Mouse (Mus musculus) G1E (cell line): ENCODE measurements around the gene C8b. TPM values are rescaled to one million over a fixed set of nuclear protein-coding genes. Genes with fewer than 3 reads are reported as not detected.

Source experiments
- ATAC-seq: 2 replicates; pipeline ENCODE4 v1.8.0; 2016; ENCODE audit warnings: mild to moderate bottlenecking; ENCODE audit not compliant: insufficient number of reproducible peaks, poor library complexity, low FRiP score, severe bottlenecking; ENCODE audit errors: extremely low read depth
- DNase-seq: peaks from one replicate; pipeline ENCODE4 v3.0.0; 2012; ENCODE audit warnings: low spot score
- H3K27me3 ChIP-seq: 2 replicates; pipeline ENCODE4 v1.6.1; 2012; ENCODE audit warnings: mild to moderate bottlenecking, low read length, inconsistent platforms; ENCODE audit not compliant: insufficient read depth
- H3K36me3 ChIP-seq: replicated peaks from 2 replicates; pipeline ENCODE3; 2012; ENCODE audit warnings: mild to moderate bottlenecking, inconsistent platforms
- H3K4me1 ChIP-seq: 2 replicates; pipeline ENCODE4 v1.6.1; 2012; ENCODE audit warnings: low read depth, low read length, inconsistent platforms, mixed read lengths; ENCODE audit not compliant: insufficient read depth
- H3K4me3 ChIP-seq: 2 replicates; pipeline ENCODE4 v1.5.1; 2012; ENCODE audit warnings: low read depth, mild to moderate bottlenecking, inconsistent platforms, low read length, moderate library complexity, mixed read lengths
- H3K9me3 ChIP-seq: replicated peaks from 2 replicates; pipeline ENCODE4 v1.6.1; 2012; ENCODE audit warnings: inconsistent platforms
- CTCF ChIP-seq: IDR thresholded peaks from 2 replicates; pipeline ENCODE4 v1.5.1; 2012; ENCODE audit warnings: low read depth, low read length, inconsistent platforms, mixed read lengths
- GATA1 ChIP-seq: IDR thresholded peaks from 2 replicates; pipeline ENCODE4 v1.6.1; 2012; ENCODE audit warnings: borderline replicate concordance, low read length, inconsistent platforms, mixed read lengths
- GATA2 ChIP-seq: IDR thresholded peaks from 2 replicates; pipeline ENCODE4 v1.6.1; 2012; ENCODE audit warnings: low read depth, low read length, inconsistent platforms, borderline replicate concordance
- POLR2AphosphoS5 ChIP-seq: IDR thresholded peaks from 2 replicates; pipeline ENCODE4 v1.6.1; 2012; ENCODE audit warnings: low read depth, low read length, inconsistent platforms; ENCODE audit not compliant: insufficient replicate concordance
- TAL1 ChIP-seq: conservative IDR thresholded peaks from 2 replicates; pipeline ENCODE4 v1.6.1; 2012; ENCODE audit warnings: low read depth, low read length, inconsistent platforms, mixed read lengths
- polyA plus RNA-seq: library from polyadenylated mRNA; stranded (reverse); fragments of >175 nt; gene quantifications from 2 replicates; pipeline ENCODE4 v1.2.3, GENCODE M21; 2012
- total RNA-seq, 2 experiments: library from RNA; stranded (forward) in 1 of 2; stranded (reverse) in 1 of 2; fragments of 200-1000 nt in 1 of 2; fragments of >200 nt in 1 of 2; fragmentation: Nextera tagmentation in 1 of 2; gene quantifications; 2 replicates each; pipeline ENCODE4 v1.2.3; 2014 to 2017

The C8b gene
- total and polyA plus RNA-seq, 3 experiments: 0.16 TPM; not detected in 2

DNA sequence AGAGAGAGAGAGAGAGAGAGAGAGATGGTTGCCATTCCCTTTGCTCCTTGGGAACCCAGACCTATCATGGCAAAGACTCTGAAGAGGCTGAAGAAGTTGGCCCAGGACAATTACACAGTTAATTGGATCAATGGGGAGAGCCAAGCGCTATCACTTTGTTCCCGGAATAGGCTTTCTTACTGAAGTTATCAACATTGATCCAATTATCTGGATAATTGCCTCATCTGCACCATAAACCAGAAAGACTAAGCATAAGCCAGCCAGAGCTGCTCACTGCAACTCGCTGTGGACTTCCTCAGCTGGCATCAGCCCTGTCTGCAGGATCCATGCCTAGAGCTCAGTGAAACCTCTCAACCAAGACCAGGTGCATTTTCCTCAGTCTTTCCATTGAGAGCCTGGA lies 9.5 kb downstream of the C8b start:
- TF ChIP-seq TAL1 (no peak), CTCF (no peak), GATA2 (no peak), POLR2AphosphoS5 (no peak)

DNA sequence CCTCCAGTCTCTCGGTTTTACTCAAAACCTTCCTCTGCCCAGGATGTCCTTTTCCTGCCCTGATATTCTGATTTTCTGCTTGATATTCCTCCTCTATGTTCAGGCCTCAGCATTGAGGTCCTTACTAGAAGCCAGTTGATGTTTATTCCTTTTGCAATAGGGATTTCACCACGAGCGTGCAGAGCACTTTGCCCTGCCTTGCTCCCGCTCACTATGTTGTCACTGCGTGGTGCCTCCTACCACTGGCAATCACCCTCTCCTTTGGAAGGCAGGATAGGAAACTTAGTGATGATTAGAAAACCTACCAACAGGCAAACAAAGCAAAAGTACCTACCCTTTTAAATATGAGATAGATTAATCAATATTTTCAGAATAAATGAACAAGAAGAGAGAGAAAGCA lies 13.3 kb downstream of the C8b start:
- ATAC-seq (no peak), DNase-seq (no peak)
- Histone ChIP-seq H3K27me3 (no peaks in the 10 kb centered on the region), H3K36me3 (no peaks in the 10 kb centered on the region), H3K4me1 (no peaks in the 10 kb centered on the region), H3K4me3 (no peak overlapping the region), H3K9me3 (peaks cover 44% of the 10 kb centered on the region)
- TF ChIP-seq TAL1 (no peak), CTCF (no peak), GATA2 (no peak), GATA1 (no peak), POLR2AphosphoS5 (no peak)

More for the DNA sequence above, 9.5 kb downstream of the C8b start:
- no peak for ATAC-seq
- Histone ChIP-seq H3K36me3 (no peaks in the 10 kb centered on the region), H3K4me1 (no peaks in the 10 kb centered on the region), H3K9me3 (peaks cover 48% of the 10 kb centered on the region), H3K27me3 (no peaks in the 10 kb centered on the region), H3K4me3 (no peak overlapping the region)
- DNase-seq: no peak

GRCm38 (mm10) chr4:104781441-104781840 lies 15.3 kb downstream of the C8b start:
- Histone ChIP-seq H3K4me1 (no peaks in the 10 kb centered on the region), H3K9me3 (peaks cover 53% of the 10 kb centered on the region), H3K4me3 (no peak overlapping the region), H3K27me3 (no peaks in the 10 kb centered on the region), H3K36me3 (no peaks in the 10 kb centered on the region)
- no peak for ATAC-seq
- DNase-seq: no peak
- TF ChIP-seq GATA2 (no peak), TAL1 (no peak)

- H3K27me3 ChIP-seq: no peaks in the 10 kb centered on the region
- H3K36me3 ChIP-seq: no peaks in the 10 kb centered on the region
- no peak overlapping the region for H3K4me3 ChIP-seq
- peaks cover 55% of the 10 kb centered on the region for H3K9me3 ChIP-seq
- no peak for DNase-seq
- no peak for TF ChIP-seq GATA1
- no peak for TF ChIP-seq GATA2
- TF ChIP-seq CTCF: no peak
- no peak for TF ChIP-seq TAL1
- no peak for TF ChIP-seq POLR2AphosphoS5
- no peaks in the 10 kb centered on the region for H3K4me1 ChIP-seq
- ATAC-seq: no peak
Observed at GRCm38 (mm10) chr4:104782346-104782745, 16.2 kb downstream of the C8b start.

DNA sequence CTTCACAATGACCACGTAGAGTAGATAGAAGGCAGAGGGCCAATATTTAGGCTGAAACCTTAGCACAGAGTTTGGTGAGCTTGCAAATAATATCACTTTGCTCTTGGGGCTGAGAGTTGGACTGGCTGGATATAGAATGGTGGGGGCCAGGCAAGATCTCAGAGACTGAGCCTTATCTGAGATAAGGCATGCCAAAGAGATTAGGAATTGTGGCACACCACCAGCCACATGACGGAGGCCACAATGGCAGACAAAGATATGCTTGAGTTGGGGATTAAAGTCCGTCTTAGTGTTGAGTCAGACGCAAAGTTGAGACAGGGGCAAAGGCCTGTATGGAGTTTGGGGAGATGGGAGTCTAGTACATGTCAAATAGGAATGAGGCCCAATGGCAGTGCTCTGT lies 26.0 kb downstream of the C8b start:
- Histone ChIP-seq H3K9me3 (peaks cover 62% of the 10 kb centered on the region), H3K36me3 (no peaks in the 10 kb centered on the region), H3K4me1 (no peaks in the 10 kb centered on the region), H3K4me3 (no peak overlapping the region), H3K27me3 (no peaks in the 10 kb centered on the region)
- DNase-seq: no peak
- ATAC-seq: no peak
- TF ChIP-seq TAL1 (no peak), GATA2 (no peak), CTCF (no peak), POLR2AphosphoS5 (no peak), GATA1 (no peak)

- Histone ChIP-seq H3K27me3 (no peaks in the 10 kb centered on the region), H3K4me3 (no peak overlapping the region), H3K4me1 (no peaks in the 10 kb centered on the region), H3K36me3 (no peaks in the 10 kb centered on the region), H3K9me3 (peaks cover 61% of the 10 kb centered on the region)
- no peak for TF ChIP-seq CTCF
- TF ChIP-seq POLR2AphosphoS5: no peak
- TF ChIP-seq TAL1: no peak
- TF ChIP-seq GATA2: no peak
- TF ChIP-seq GATA1: no peak
- DNase-seq: no peak
- no peak for ATAC-seq
Observed at GRCm38 (mm10) chr4:104798951-104799350, 32.8 kb downstream of the C8b start.

DNA sequence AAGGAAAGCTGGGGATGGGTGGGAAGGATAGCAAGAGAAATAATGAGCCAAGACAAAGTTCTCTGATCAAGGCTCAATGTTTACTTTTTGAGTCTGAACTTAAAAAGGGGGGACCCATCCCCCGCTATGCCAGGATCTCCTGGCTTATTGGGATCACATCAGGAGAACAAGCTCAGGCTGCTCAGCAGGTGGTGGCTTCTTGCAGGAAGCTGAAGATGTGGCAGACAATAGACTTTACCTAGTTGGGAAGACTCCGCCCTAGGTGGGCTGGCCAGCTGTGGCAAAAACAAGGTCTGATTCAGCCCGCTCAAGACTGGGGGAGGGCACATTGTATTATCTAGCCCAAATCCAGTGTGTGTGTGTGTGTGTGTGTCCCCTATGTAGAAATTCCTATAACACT lies 35.5 kb downstream of the C8b start:
- H3K36me3 ChIP-seq: no peaks in the 10 kb centered on the region
- H3K4me1 ChIP-seq: no peaks in the 10 kb centered on the region
- ATAC-seq: no peak
- no peaks in the 10 kb centered on the region for H3K27me3 ChIP-seq
- peaks cover 63% of the 10 kb centered on the region for H3K9me3 ChIP-seq
- no peak overlapping the region for H3K4me3 ChIP-seq
- TF ChIP-seq POLR2AphosphoS5: no peak
- no peak for TF ChIP-seq TAL1
- TF ChIP-seq GATA1: no peak
- no peak for TF ChIP-seq GATA2
- TF ChIP-seq CTCF: no peak
- DNase-seq: no peak
